Mouse (Mus musculus) heart, adult 9 months (tissue): ENCODE measurements around the gene Loxl1.

Experiments used
- DNase-seq, 2 experiments: peaks; one replicate each; pipeline ENCODE4 v3.0.0; 2022; ENCODE audit warnings: low spot score in 2 of 2

Gene Loxl1

GRCm38 (mm10) chr9:58312944-58313359 is at the start of gene Loxl1:
TSS of gene Loxl1 (minus strand) at chr9:58313186.
- peak; percentile 74 to 77 for DNase-seq

- DNase-seq, result no peak
Measured at GRCm38 (mm10) chr9:58361956-58362355, 49.0 kb upstream of the Loxl1 start.

GRCm38 (mm10) chr9:58361373-58361772 is 48.4 kb upstream of the Loxl1 start:
- DNase-seq, result no peak

GRCm38 (mm10) chr9:58355262-58356050 is 42.5 kb upstream of the Loxl1 start:
- no peak for DNase-seq

- no peak for DNase-seq
Measured at GRCm38 (mm10) chr9:58354701-58355100, 41.7 kb upstream of the Loxl1 start.

- DNase-seq, result no peak
Measured at GRCm38 (mm10) chr9:58353224-58353623, 40.2 kb upstream of the Loxl1 start.

GRCm38 (mm10) chr9:58347795-58348194 is 34.8 kb upstream of the Loxl1 start:
- peak; percentile 7 to 15 for DNase-seq

GRCm38 (mm10) chr9:58346498-58346897 is 33.5 kb upstream of the Loxl1 start:
- DNase-seq, result no peak

- no peak for DNase-seq
Measured at GRCm38 (mm10) chr9:58345963-58346362, 33.0 kb upstream of the Loxl1 start.

GRCm38 (mm10) chr9:58341795-58342194 is 28.8 kb upstream of the Loxl1 start:
- DNase-seq, result no peak

- no peak for DNase-seq
Measured at GRCm38 (mm10) chr9:58336650-58337281, 23.8 kb upstream of the Loxl1 start.

- no peak for DNase-seq
Measured at GRCm38 (mm10) chr9:58331276-58331675, 18.3 kb upstream of the Loxl1 start.

GRCm38 (mm10) chr9:58330293-58330692 is 17.3 kb upstream of the Loxl1 start:
- DNase-seq, result no peak

GRCm38 (mm10) chr9:58327382-58327781 is 14.4 kb upstream of the Loxl1 start:
- DNase-seq, result no peak

GRCm38 (mm10) chr9:58326477-58327180 is 13.6 kb upstream of the Loxl1 start:
- DNase-seq, result no peak

GRCm38 (mm10) chr9:58321681-58322080 is 8.7 kb upstream of the Loxl1 start:
- no peak for DNase-seq

- no peak for DNase-seq
Measured at GRCm38 (mm10) chr9:58318317-58318716, 5.3 kb upstream of the Loxl1 start.

GRCm38 (mm10) chr9:58317381-58317780 is 4.4 kb upstream of the Loxl1 start:
- no peak for DNase-seq

GRCm38 (mm10) chr9:58316784-58317183 is 3.8 kb upstream of the Loxl1 start:
- DNase-seq, result no peak

- DNase-seq, result no peak
Measured at GRCm38 (mm10) chr9:58315850-58316249, 2.9 kb upstream of the Loxl1 start.

- peak; percentile 62 for DNase-seq
Measured at GRCm38 (mm10) chr9:58314682-58315360, 1.8 kb upstream of the Loxl1 start.
